Mouse (Mus musculus): ENCODE measurements around the gene Rad54l. TPM values are rescaled to one million over a fixed set of nuclear protein-coding genes. Genes with fewer than 3 reads are reported as not detected.

The Rad54l gene
- 1 to 10 TPM; 2.5 to 4.4 TPM for polyA plus RNA-seq (2017; shearing (Covaris generic))

DNA sequence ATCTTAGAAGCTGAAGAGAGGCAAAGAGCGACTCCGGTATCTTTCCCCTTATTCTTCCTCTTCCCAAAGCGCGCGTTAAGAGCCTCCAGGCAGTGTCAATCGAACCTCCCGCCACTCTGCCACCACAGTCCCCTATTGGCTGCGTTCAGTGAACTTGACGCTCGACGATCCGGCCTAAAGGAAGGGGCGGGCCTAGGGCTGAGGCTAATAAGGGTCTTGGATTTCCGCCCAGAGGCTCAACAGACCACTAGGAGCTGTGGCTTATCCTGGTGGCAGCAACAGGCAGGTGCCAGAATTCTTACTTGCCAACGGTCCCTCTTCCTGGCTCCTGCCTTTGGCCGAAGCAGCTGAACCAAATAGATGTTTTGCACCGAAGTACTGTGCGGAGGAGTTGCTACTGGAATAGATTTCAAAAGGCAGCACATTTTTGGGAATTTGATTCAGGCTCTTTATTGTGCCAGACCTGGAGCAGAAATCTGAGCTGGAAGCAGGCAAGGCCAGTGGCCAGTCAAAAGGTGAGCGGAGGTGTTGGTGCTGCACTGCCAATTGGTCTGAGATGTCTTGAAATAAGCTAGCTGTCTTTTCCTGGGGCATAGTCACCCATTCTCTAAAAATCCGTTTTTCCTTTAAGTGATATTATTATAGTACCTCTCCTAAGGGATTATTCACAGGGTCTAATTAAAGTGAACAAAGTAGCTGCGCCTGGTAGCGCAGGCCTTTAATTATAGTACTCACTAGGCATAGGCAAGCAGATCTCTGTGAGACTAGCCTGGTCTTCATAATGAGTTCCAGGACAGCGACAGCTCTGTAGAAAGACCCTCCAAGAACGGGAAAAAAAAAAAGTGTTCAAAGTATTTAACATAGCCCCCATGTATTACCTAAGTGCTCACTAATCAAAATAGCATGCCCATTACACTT is at the start of gene Rad54l, which contains the start of gene Pomgnt1:
TSS of gene Rad54l (minus strand) at position 89 of the 918 bp plus-strand sequence.
TSS of gene Pomgnt1 (plus strand) at position 239 of the 918 bp plus-strand sequence.

DNA sequence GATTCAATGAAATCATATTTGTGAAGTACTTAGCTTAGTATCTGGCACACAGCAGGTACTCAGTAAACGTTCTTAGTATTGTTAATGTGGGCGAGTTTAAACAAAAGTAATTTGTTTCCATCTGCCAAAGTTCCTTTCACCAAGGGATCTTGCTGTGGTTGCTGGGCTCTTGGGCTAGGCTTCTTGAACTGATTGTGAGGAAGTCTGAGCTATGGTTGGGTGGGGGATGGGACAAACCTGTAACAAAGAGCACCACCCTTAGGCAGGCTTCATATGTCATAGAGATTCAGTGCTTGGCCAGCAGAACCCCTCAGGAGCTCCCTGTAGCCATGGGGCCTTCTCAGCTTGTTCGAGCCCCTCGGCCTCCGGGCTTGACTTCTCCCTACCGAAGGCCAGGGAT is 49.6 kb upstream of the Rad54l start, which contains the start of the genes 1700042G07Rik and Gm49337:
TSS of gene 1700042G07Rik (plus strand) at position 301 of the 400 bp plus-strand sequence.
TSS of gene Gm49337 (plus strand) at position 313 of the 400 bp plus-strand sequence.

DNA sequence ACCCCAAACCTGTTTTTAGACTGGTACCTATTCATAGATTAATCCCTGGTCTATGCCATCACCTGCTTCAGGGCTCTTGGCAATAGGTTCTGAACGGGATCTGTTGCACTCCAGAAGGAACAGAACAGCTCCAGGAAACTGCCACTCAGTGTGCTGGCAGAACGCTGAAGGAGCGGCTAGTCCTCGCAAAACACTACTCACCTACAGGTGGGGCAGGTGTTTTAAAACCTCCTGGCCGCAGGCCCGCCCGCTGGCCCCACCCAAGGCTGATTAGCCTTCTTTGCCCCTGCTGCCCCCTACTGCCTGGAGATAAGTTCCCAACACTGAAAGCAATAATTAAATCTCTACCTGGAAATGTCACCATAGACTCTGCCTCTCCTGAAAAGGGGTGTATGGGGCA is 43.9 kb upstream of the Rad54l start, which contains the start of gene Tspan1:
TSS of gene Tspan1 (minus strand) at position 198 of the 400 bp plus-strand sequence.

DNA sequence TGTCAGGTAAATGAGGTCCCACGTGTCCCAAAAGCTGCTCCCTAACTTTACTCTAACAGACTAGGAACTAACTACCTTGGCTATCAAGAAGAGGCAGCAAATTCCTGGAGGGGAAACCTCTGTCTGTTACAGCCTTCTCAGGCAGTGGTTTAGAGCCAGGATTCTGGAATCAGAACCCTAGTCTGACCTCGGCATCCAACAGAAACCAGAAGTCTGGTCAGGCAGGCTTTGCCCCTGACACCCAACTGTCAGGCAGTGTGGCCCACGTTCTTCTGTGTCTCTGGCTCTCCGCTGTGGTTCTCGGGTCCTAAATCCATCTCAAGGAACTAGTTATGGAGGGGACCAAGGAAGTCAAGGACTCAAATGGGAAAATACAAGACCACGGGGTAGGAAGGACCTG is 27.7 kb upstream of the Rad54l start, which contains the start of gene Lurap1:
TSS of gene Lurap1 (minus strand) at position 101 of the 400 bp plus-strand sequence.

DNA sequence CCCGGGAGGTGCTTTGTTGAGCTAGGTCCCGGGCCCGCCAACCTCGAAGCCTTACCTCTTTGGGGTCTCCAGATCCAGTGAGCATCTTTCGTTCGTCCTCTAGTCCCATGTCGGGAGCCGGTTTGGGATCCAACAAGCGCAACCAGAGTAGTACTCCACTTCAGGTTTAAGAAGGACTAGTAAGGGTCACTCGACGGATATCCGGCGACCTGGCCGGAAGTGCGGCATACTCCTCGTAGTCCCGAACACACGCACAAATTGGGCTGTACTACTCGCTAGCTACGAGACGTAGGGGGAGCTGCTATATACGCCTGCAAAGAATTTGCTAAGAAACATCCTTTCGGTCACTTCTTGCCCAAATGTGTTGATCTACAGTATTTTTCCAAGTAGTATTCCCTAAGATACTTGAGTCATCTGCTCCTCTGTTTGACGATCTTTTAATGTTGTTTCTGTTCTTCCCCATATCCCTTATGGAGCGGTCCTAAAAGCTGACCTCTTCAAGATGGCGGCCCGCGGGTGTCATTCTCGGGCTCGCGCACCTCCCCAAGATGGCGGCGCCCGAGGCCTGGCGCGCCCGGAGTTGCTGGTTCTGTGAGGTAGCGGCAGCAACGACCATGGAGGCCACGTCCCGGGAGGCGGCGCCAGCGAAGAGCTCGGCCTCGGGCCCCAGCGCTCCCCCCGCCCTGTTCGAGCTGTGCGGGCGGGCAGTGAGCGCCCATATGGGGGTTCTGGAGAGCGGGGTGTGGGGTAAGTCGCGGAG is 48.4 kb downstream of the Rad54l start, which contains the start of the genes Uqcrh and Lrrc41:
TSS of gene Uqcrh (minus strand) at position 211 of the 760 bp plus-strand sequence.
TSS of gene Lrrc41 (plus strand) at position 409 of the 760 bp plus-strand sequence.

DNA sequence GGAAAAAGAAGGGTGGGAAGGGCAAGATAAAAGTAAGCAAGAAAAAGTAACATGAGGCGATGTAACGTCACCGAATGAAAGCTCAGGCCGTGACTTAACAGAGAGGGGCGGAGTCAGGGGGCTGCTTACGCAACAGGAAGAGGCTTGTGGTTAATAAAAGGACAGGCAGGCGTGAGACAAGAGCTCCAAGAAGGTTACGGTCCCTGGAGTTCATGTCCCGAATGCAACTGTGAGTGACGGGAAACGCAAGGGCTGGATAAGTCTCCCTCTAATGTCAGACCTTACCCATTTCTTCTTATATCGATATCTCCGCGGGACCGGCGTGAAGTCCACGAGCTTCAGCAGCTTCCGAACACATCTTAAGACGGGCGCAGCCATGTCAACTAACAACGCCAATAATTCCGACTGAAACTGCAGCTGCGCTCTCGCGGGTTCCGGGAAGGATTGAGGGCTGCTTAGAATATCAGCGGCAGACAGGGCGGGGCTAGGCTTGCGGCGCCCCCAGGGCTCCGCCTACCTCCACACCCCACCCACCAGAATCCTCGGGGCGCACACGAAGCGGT is 70.0 kb downstream of the Rad54l start, which contains the start of gene Nsun4:
TSS of gene Nsun4 (minus strand) at position 478 of the 563 bp plus-strand sequence.

Other genes starting within 250 kb of the Rad54l start
- 1 to 10 TPM in 1 of 2 experiments, not detected in 1; 2.3 TPM for gene Kncn, start 239.3 kb downstream of the Rad54l start, polyA plus RNA-seq (2017; shearing (Covaris generic))
- 1 to 10 TPM in 1 of 2 experiments, not detected in 1; 1.6 TPM for gene 6430628N08Rik, start 233.0 kb downstream of the Rad54l start, polyA plus RNA-seq (2017; shearing (Covaris generic))
- gene Dmbx1, start 183.8 kb downstream of the Rad54l start, polyA plus RNA-seq (2017; shearing (Covaris generic)): 1 to 10 TPM in 1 of 2 experiments, under 1 TPM in 1; 0.04 to 2.1 TPM
- gene Faah, start 105.8 kb downstream of the Rad54l start, polyA plus RNA-seq (2017; shearing (Covaris generic)): 100 to 1,000 TPM; 126 to 198 TPM
- gene Nsun4, start 69.8 kb downstream of the Rad54l start, polyA plus RNA-seq (2017; shearing (Covaris generic)): 10 to 100 TPM; 23.5 to 25.0 TPM
- 100 to 1,000 TPM; 365 to 424 TPM for gene Uqcrh, start 48.6 kb downstream of the Rad54l start, polyA plus RNA-seq (2017; shearing (Covaris generic))
- gene Lrrc41, start 48.4 kb downstream of the Rad54l start, polyA plus RNA-seq (2017; shearing (Covaris generic)): 10 to 100 TPM; 38.4 to 39.0 TPM
- 10 to 100 TPM; 27.6 to 41.3 TPM for gene Pomgnt1, start 150 bp upstream of the Rad54l start, polyA plus RNA-seq (2017; shearing (Covaris generic))
- under 1 TPM; 0.13 to 0.34 TPM for gene Lurap1, start 27.6 kb upstream of the Rad54l start, polyA plus RNA-seq (2017; shearing (Covaris generic))
- under 1 TPM in 1 of 2 experiments, not detected in 1; 0.32 TPM for gene Tspan1, start 43.9 kb upstream of the Rad54l start, polyA plus RNA-seq (2017; shearing (Covaris generic))
- gene 1700042G07Rik, start 49.7 kb upstream of the Rad54l start, polyA plus RNA-seq (2017; shearing (Covaris generic)): not detected
- not detected for gene Gm49337, start 49.7 kb upstream of the Rad54l start, polyA plus RNA-seq (2017; shearing (Covaris generic))
- 1 to 10 TPM; 3.8 to 5.7 TPM for gene Pik3r3, start 97.9 kb upstream of the Rad54l start, polyA plus RNA-seq (2017; shearing (Covaris generic))